Mouse (Mus musculus) cerebellum, adult 2 months (tissue): ENCODE results near the gene Pgbd5. TPM values are rescaled to one million over a fixed set of nuclear protein-coding genes. Genes with fewer than 3 reads are reported as not detected.
A peak's percentile ranks its signal among the peaks of the same experiment; 100 is the strongest.

Source experiments
- DNase-seq, 2 experiments: peaks; one replicate each; pipeline ENCODE4 v3.0.0; 2021
- H3K27ac ChIP-seq: fragments of 200-500 bp; 2 replicates; pipeline ENCODE4 v1.5.1; 2012; ENCODE audit warnings: low read length, control low read depth, inconsistent platforms; ENCODE audit not compliant: insufficient read depth
- H3K27me3 ChIP-seq: fragments of 200-500 bp; 2 replicates; pipeline ENCODE4 v1.6.1; 2012; ENCODE audit warnings: inconsistent platforms, mild to moderate bottlenecking, low read length, moderate library complexity; ENCODE audit not compliant: control insufficient read depth, insufficient read depth
- H3K4me1 ChIP-seq: fragments of 200-500 bp; 2 replicates; pipeline ENCODE4 v1.6.1; 2011; ENCODE audit warnings: low read length; ENCODE audit not compliant: control insufficient read depth, insufficient read depth
- H3K4me3 ChIP-seq: fragments of 200-500 bp; replicated peaks from 2 replicates; pipeline ENCODE3; 2011; ENCODE audit warnings: mild to moderate bottlenecking, low read depth, low read length, control low read depth; ENCODE audit not compliant: insufficient read depth
- CTCF ChIP-seq: fragments of 200-500 bp; IDR thresholded peaks from 2 replicates; pipeline ENCODE4 v1.5.1; 2011; ENCODE audit warnings: low read depth, mild to moderate bottlenecking, control low read depth, low read length, moderate library complexity, borderline replicate concordance; ENCODE audit not compliant: insufficient read depth
- POLR2A ChIP-seq: fragments of 200-500 bp; IDR thresholded peaks from 2 replicates; pipeline ENCODE4 v1.6.1; 2011; ENCODE audit warnings: low read length, control low read depth, borderline replicate concordance; ENCODE audit not compliant: insufficient read depth
- WGBS: fragments of 180-500 bp; shearing (Covaris S2); methylation state at CpG from one replicate; pipeline ENCODE4 v1.1.7; 2018; 5-methylcytosine and 5-hydroxymethylcytosine counted together
- polyA plus RNA-seq: library from polyadenylated mRNA; depleted of rRNA; stranded (reverse); fragments of >200 nt; gene quantifications from 2 replicates; pipeline ENCODE4 v1.2.3, GENCODE M21; 2012

Gene Pgbd5
- polyA plus RNA-seq, 1 experiment = 142 TPM

- H3K27me3 ChIP-seq = no peaks in the 10 kb centered on the region
- peak; percentile 72 to 85 for DNase-seq
- H3K4me1 ChIP-seq = peaks cover 60% of the 10 kb centered on the region
- peak overlapping the region; percentile 8 for H3K27ac ChIP-seq
- TF ChIP-seq CTCF = no peak
- no peak for TF ChIP-seq POLR2A
- 28% methylated on average over 23 of the region's 23 CpGs for WGBS
- no peak overlapping the region for H3K4me3 ChIP-seq
Measured at GRCm38 (mm10) chr8:124386225-124386899, 53.1 kb downstream of the Pgbd5 start.

GRCm38 (mm10) chr8:124384336-124384735 lies 55.1 kb downstream of the Pgbd5 start:
- no peak for TF ChIP-seq CTCF
- no peak for TF ChIP-seq POLR2A
- Histone ChIP-seq H3K27me3 (no peaks in the 10 kb centered on the region), H3K4me3 (no peak overlapping the region), H3K27ac (peak overlapping the region; percentile 5; the same call in 1 of the 2 replicates), H3K4me1 (peaks cover 51% of the 10 kb centered on the region)
- WGBS = 31% methylated on average over 19 of the region's 19 CpGs
- peak; percentile 49 to 52 for DNase-seq

GRCm38 (mm10) chr8:124382235-124382634 lies 57.2 kb downstream of the Pgbd5 start:
- DNase-seq = no peak
- Histone ChIP-seq H3K27me3 (no peaks in the 10 kb centered on the region), H3K27ac (no peak overlapping the region), H3K4me3 (no peak overlapping the region), H3K4me1 (peaks cover 39% of the 10 kb centered on the region)
- 31% methylated on average over 10 of the region's 10 CpGs for WGBS
- TF ChIP-seq POLR2A = no peak
- TF ChIP-seq CTCF = no peak

GRCm38 (mm10) chr8:124379289-124379688 lies 60.2 kb downstream of the Pgbd5 start:
- H3K27me3 ChIP-seq = no peaks in the 10 kb centered on the region
- TF ChIP-seq POLR2A (no peak), CTCF (0 out of 2 replicates have a peak, but pooled peaks have one; percentile 7)
- H3K4me3 ChIP-seq = no peak overlapping the region
- DNase-seq = no peak
- H3K27ac ChIP-seq = no peak overlapping the region
- 56% methylated on average over 6 of the region's 6 CpGs for WGBS
- H3K4me1 ChIP-seq = peaks cover 36% of the 10 kb centered on the region

- 90% methylated on average over 12 of the region's 12 CpGs for WGBS
- Histone ChIP-seq H3K4me3 (no peak overlapping the region), H3K4me1 (peaks cover 22% of the 10 kb centered on the region), H3K27ac (0 out of 2 replicates have a peak overlapping the region, but pooled peaks have one; percentile 29), H3K27me3 (no peaks in the 10 kb centered on the region)
- TF ChIP-seq CTCF (no peak), POLR2A (no peak)
- DNase-seq = peak in 1 of 2 experiments; percentile 12
Measured at GRCm38 (mm10) chr8:124376406-124376805, 63.1 kb downstream of the Pgbd5 start.

- H3K27ac ChIP-seq = peak overlapping the region; percentile 29
- TF ChIP-seq POLR2A (no peak), CTCF (no peak)
- H3K4me3 ChIP-seq = no peak overlapping the region
- H3K27me3 ChIP-seq = no peaks in the 10 kb centered on the region
- peaks cover 22% of the 10 kb centered on the region for H3K4me1 ChIP-seq
- DNase-seq = peak; percentile 56 to 61
- 14% methylated on average over 9 of the region's 9 CpGs for WGBS
Measured at GRCm38 (mm10) chr8:124375727-124376126, 63.7 kb downstream of the Pgbd5 start.

GRCm38 (mm10) chr8:124375168-124375567 lies 64.3 kb downstream of the Pgbd5 start:
- Histone ChIP-seq H3K27ac (peak overlapping the region; percentile 29; the same call in 1 of the 2 replicates), H3K4me1 (peaks cover 22% of the 10 kb centered on the region), H3K27me3 (no peaks in the 10 kb centered on the region), H3K4me3 (no peak overlapping the region)
- DNase-seq = no peak
- WGBS = 29% methylated on average over 6 of the region's 6 CpGs
- TF ChIP-seq POLR2A (no peak), CTCF (no peak)

GRCm38 (mm10) chr8:124373753-124374152 lies 65.7 kb downstream of the Pgbd5 start:
- no peak overlapping the region for H3K4me3 ChIP-seq
- peaks cover 22% of the 10 kb centered on the region for H3K4me1 ChIP-seq
- H3K27me3 ChIP-seq = no peaks in the 10 kb centered on the region
- no peak for DNase-seq
- WGBS = 88% methylated on average over 5 of the region's 5 CpGs
- no peak overlapping the region for H3K27ac ChIP-seq
- TF ChIP-seq POLR2A = no peak
- no peak for TF ChIP-seq CTCF
